Mouse (Mus musculus): ENCODE measurements around the gene Tnfaip8l3. TPM values are rescaled to one million over a fixed set of nuclear protein-coding genes. Genes with fewer than 3 reads are reported as not detected.

The Tnfaip8l3 gene
- total and polyA plus RNA-seq, 3 experiments = not detected

GRCm38 (mm10) chr9:54073688-54074087 is 5.5 kb upstream of the Tnfaip8l3 start:
- Histone ChIP-seq H3K4me1 (ENCODE audit: control insufficient read depth in 1 of 2, insufficient read depth in 2 of 2) (0 out of 4 replicates have a peak, but pooled peaks cover 0 to 5% of the 10 kb centered on the region in 2 experiments), H3K79me2 (replicated peaks; ENCODE audit: control insufficient read depth, extremely low read depth, insufficient read depth, poor library complexity, severe bottlenecking) (no peaks in the 10 kb centered on the region), H3K9me3 (replicated peaks; ENCODE audit: low read length) (peaks cover 3% of the 10 kb centered on the region), H3K4me2 (ENCODE audit: insufficient read depth, low read depth, poor library complexity, severe bottlenecking) (no peak overlapping the region), H3K36me3 (replicated peaks in 1 of 2; ENCODE audit: control insufficient read depth in 1 of 2, insufficient read depth in 1 of 2, low read length in 1 of 2) (no peaks in the 10 kb centered on the region), H3K4me3 (replicated peaks in 1 of 3; ENCODE audit: low read depth in 2 of 3, low read length in 2 of 3, poor library complexity in 1 of 3) (no peak overlapping the region), H3K27ac (ENCODE audit: insufficient read depth, low read depth) (no peak overlapping the region), H3K27me3 (replicated peaks) (peaks cover 13% of the 10 kb centered on the region), H3K9ac (ENCODE audit: insufficient read depth, low read depth) (no peak overlapping the region)
- in situ Hi-C loops (cut with MboI; ENCODE audit: low pct_ligation_motif_present, low pct_unique_long_range_greater_than_20kb, low sequenced_read_pairs) (no loop called here), dilution Hi-C loops (cut with MboI; ENCODE audit: extremely low pct_ligation_motif_present, extremely low pct_unique_long_range_greater_than_20kb, low sequenced_read_pairs) (no loop called here)
- TF ChIP-seq SMC3 (IDR thresholded peaks at IDR 0.05; ENCODE audit: low read depth, low read length) = no peak
- TF ChIP-seq MYC (IDR thresholded peaks at IDR 0.05; ENCODE audit: low read depth, low read length) = no peak
- TF ChIP-seq USF1 (IDR thresholded peaks at IDR 0.05; ENCODE audit: low read depth, low read length) = no peak
- no peak for TF ChIP-seq MAZ (IDR thresholded peaks at IDR 0.05; ENCODE audit: low read depth, low read length)
- TF ChIP-seq JUND (conservative IDR thresholded peaks at IDR 0.05; ENCODE audit: low read depth, low read length) = no peak
- no peak for TF ChIP-seq MXI1 (IDR thresholded peaks at IDR 0.05; ENCODE audit: low read depth, low read length)
- no peak for TF ChIP-seq IRF4 (IDR thresholded peaks at IDR 0.05; ENCODE audit: low read depth, low read length)
- no peak for TF ChIP-seq MAX (IDR thresholded peaks at IDR 0.05; ENCODE audit: low read length)
- no peak for TF ChIP-seq RAD21 (IDR thresholded peaks at IDR 0.05; ENCODE audit: low read depth, low read length)
- no peak for TF ChIP-seq MEF2A (IDR thresholded peaks at IDR 0.05; ENCODE audit: borderline replicate concordance, low read depth, low read length)
- no peak for DNase-seq (ENCODE audit: extremely low read depth)

- Histone ChIP-seq H3K9me3 (replicated peaks; ENCODE audit: low read length) (peaks cover under 1% of the 10 kb centered on the region), H3K4me2 (ENCODE audit: insufficient read depth, low read depth, poor library complexity, severe bottlenecking) (no peak overlapping the region), H3K27ac (ENCODE audit: insufficient read depth, low read depth) (no peak overlapping the region), H3K4me3 (replicated peaks in 1 of 3; ENCODE audit: low read depth in 2 of 3, low read length in 2 of 3, poor library complexity in 1 of 3) (no peak overlapping the region), H3K79me2 (replicated peaks; ENCODE audit: control insufficient read depth, extremely low read depth, insufficient read depth, poor library complexity, severe bottlenecking) (no peaks in the 10 kb centered on the region), H3K4me1 (ENCODE audit: control insufficient read depth in 1 of 2, insufficient read depth in 2 of 2) (0 out of 4 replicates have a peak, but pooled peaks cover 0 to 5% of the 10 kb centered on the region in 2 experiments), H3K27me3 (replicated peaks) (peaks cover 13% of the 10 kb centered on the region), H3K9ac (ENCODE audit: insufficient read depth, low read depth) (no peak overlapping the region), H3K36me3 (replicated peaks in 1 of 2; ENCODE audit: control insufficient read depth in 1 of 2, insufficient read depth in 1 of 2, low read length in 1 of 2) (no peaks in the 10 kb centered on the region)
- no peak for DNase-seq (ENCODE audit: extremely low read depth)
- in situ Hi-C loops (cut with MboI; ENCODE audit: low pct_ligation_motif_present, low pct_unique_long_range_greater_than_20kb, low sequenced_read_pairs) (no loop called here), dilution Hi-C loops (cut with MboI; ENCODE audit: extremely low pct_ligation_motif_present, extremely low pct_unique_long_range_greater_than_20kb, low sequenced_read_pairs) (no loop called here)
- no peak for TF ChIP-seq NELFE (IDR thresholded peaks at IDR 0.05; ENCODE audit: low read depth, low read length)
- TF ChIP-seq SMC3 (IDR thresholded peaks at IDR 0.05; ENCODE audit: low read depth, low read length) = no peak
- TF ChIP-seq ZC3H11A (IDR thresholded peaks at IDR 0.05; ENCODE audit: low read depth, low read length) = no peak
- TF ChIP-seq MEF2A (IDR thresholded peaks at IDR 0.05; ENCODE audit: borderline replicate concordance, low read depth, low read length) = no peak
- no peak for TF ChIP-seq POLR2AphosphoS2 (IDR thresholded peaks at IDR 0.05; ENCODE audit: low read depth, low read length)
- no peak for TF ChIP-seq HCFC1 (IDR thresholded peaks at IDR 0.05; ENCODE audit: low read depth, low read length)
- TF ChIP-seq JUN (IDR thresholded peaks at IDR 0.05; ENCODE audit: insufficient read depth, low read depth, low read length) = no peak
- no peak for TF ChIP-seq CHD1 (IDR thresholded peaks at IDR 0.05; ENCODE audit: low read depth, low read length)
- no peak for TF ChIP-seq USF2 (conservative IDR thresholded peaks at IDR 0.05; ENCODE audit: low read depth, low read length)
- TF ChIP-seq RAD21 (IDR thresholded peaks at IDR 0.05; ENCODE audit: low read depth, low read length) = no peak
- TF ChIP-seq IRF4 (IDR thresholded peaks at IDR 0.05; ENCODE audit: low read depth, low read length) = no peak
- no peak for TF ChIP-seq MAFK (IDR thresholded peaks at IDR 0.05; ENCODE audit: insufficient replicate concordance, low read length)
- TF ChIP-seq JUND (conservative IDR thresholded peaks at IDR 0.05; ENCODE audit: low read depth, low read length) = no peak
- TF ChIP-seq PAX5 (IDR thresholded peaks at IDR 0.05; ENCODE audit: low read length) = no peak
- TF ChIP-seq ETS1 (conservative IDR thresholded peaks at IDR 0.05; ENCODE audit: low read depth, low read length) = no peak
- TF ChIP-seq E2F4 (IDR thresholded peaks at IDR 0.05; ENCODE audit: insufficient replicate concordance, low read depth, low read length) = no peak
Measured at GRCm38 (mm10) chr9:54071474-54072095, 3.4 kb upstream of the Tnfaip8l3 start.

Measured in CH12.LX (cell line).